Mouse (Mus musculus): Measurements from ENCODE around the gene Lgals12. TPM values are rescaled to one million over a fixed set of nuclear protein-coding genes. Genes with fewer than 3 reads are reported as not detected.

Gene Lgals12
- total RNA-seq, 1 experiment: 0.45 TPM

DNA sequence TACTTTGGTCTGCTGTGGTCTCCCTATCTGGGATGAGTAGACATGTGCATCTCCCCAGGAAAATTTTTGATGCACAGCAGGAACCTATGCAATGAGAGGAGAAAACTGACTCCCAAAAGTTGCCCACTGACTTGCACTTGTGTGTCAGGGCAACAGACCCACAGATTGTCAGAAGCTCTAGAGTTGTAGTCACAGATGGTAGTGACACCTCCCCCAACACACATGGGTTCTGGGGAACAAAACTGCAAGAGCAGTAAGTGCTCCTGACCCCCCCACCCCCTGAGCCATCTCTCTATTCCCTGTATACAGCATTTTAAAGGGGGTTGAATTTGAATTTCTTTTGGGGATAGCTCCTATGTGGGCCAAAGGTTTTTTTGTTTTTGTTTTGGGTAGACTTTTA, 16.2 kb downstream of the Lgals12 start:
- no peak for DNase-seq (ENCODE audit: low read depth, low spot score)
- in situ Hi-C loops (cut with MboI; ENCODE audit: low sequenced_read_pairs in 2 of 2, unreplicated experiment in 2 of 2): no loop called here
- no peaks in the 10 kb centered on the region for H3K36me3 ChIP-seq (ENCODE audit: control insufficient read depth, insufficient read depth, low read length, poor library complexity, severe bottlenecking)
- no peak for TF ChIP-seq HCFC1 (IDR thresholded peaks at IDR 0.05; ENCODE audit: borderline replicate concordance, insufficient read depth, low read length)
- H3K27ac ChIP-seq (ENCODE audit: insufficient read depth, low read depth, low read length, poor library complexity, severe bottlenecking): no peak overlapping the region
- no peak overlapping the region for H3K4me3 ChIP-seq (ENCODE audit: insufficient read depth in 1 of 2, low read depth in 1 of 2, low read length in 2 of 2, poor library complexity in 1 of 2, severe bottlenecking in 1 of 2)
- no peak overlapping the region for H3K9ac ChIP-seq (ENCODE audit: insufficient read depth, low read depth, low read length, poor library complexity, severe bottlenecking)
- H3K4me1 ChIP-seq (ENCODE audit: control insufficient read depth in 2 of 2, insufficient read depth in 2 of 2, low read length in 2 of 2, poor library complexity in 1 of 2): no peaks in the 10 kb centered on the region
- H3K9me3 ChIP-seq (ENCODE audit: control insufficient read depth, insufficient read depth, low read depth, low read length): no peaks in the 10 kb centered on the region

DNA sequence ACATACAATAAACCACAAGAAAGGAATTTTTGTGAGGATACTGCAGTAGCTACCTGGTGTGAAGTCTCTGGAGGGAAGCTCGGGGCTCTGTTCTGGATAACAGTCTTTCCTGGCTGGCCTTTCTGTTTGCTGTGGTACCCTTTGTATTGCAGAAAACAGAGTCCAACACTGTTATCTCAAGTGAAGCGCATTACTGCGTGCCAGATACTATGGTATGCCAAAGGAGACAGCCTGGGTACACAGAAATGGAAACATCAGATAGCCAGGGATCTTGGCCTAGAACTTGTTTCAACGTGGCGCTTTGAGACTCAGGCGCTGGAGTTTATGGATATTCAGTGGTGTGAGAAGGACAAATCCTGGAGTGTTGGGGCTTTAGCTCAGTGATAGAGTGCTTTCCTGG, 21.2 kb downstream of the Lgals12 start:
- Histone ChIP-seq H3K4me3 (ENCODE audit: insufficient read depth in 1 of 2, low read depth in 1 of 2, low read length in 2 of 2, poor library complexity in 1 of 2, severe bottlenecking in 1 of 2) (no peak overlapping the region), H3K4me1 (ENCODE audit: control insufficient read depth in 2 of 2, insufficient read depth in 2 of 2, low read length in 2 of 2, poor library complexity in 1 of 2) (peaks cover 21% of the 10 kb centered on the region in 2 experiments), H3K9ac (ENCODE audit: insufficient read depth, low read depth, low read length, poor library complexity, severe bottlenecking) (no peak overlapping the region), H3K36me3 (ENCODE audit: control insufficient read depth, insufficient read depth, low read length, poor library complexity, severe bottlenecking) (no peaks in the 10 kb centered on the region), H3K27ac (ENCODE audit: insufficient read depth, low read depth, low read length, poor library complexity, severe bottlenecking) (no peak overlapping the region), H3K9me3 (ENCODE audit: control insufficient read depth, insufficient read depth, low read depth, low read length) (no peaks in the 10 kb centered on the region)
- TF ChIP-seq MAFK (IDR thresholded peaks at IDR 0.05; ENCODE audit: insufficient read depth, low read depth, low read length) (no peak), ZC3H11A (IDR thresholded peaks at IDR 0.05; ENCODE audit: borderline replicate concordance, low read depth, low read length) (no peak), CHD2 (IDR thresholded peaks at IDR 0.05; ENCODE audit: low read depth, low read length) (no peak), HCFC1 (IDR thresholded peaks at IDR 0.05; ENCODE audit: borderline replicate concordance, insufficient read depth, low read length) (no peak), ZNF384 (IDR thresholded peaks at IDR 0.05; ENCODE audit: low read depth, low read length) (no peak)
- DNase-seq (ENCODE audit: low read depth, low spot score): no peak
- in situ Hi-C loops (cut with MboI; ENCODE audit: low sequenced_read_pairs in 2 of 2, unreplicated experiment in 2 of 2): no loop called here

DNA sequence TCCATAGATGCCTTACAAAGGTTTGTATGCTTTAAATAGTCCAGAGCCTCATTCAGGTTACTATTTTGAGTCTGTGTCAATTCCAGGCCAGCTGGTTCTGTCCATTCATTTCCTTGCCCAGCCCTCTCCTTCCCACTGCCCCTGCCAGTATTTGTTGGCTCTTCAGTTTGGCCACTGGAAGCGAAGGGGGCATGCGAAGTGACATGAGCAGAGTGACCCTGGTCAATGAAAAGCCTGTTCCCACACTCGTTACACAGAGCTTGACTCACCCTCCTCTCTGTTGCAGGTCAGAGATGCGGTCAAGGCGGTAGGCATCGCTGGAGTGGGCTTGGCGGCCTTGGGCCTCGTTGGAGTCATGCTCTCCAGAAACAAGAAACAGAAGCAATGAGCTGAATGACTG, 21.7 kb downstream of the Lgals12 start:
- Histone ChIP-seq H3K9me3 (ENCODE audit: control insufficient read depth, insufficient read depth, low read depth, low read length) (no peaks in the 10 kb centered on the region), H3K27ac (ENCODE audit: insufficient read depth, low read depth, low read length, poor library complexity, severe bottlenecking) (no peak overlapping the region; the same call in 1 of the 2 replicates), H3K9ac (ENCODE audit: insufficient read depth, low read depth, low read length, poor library complexity, severe bottlenecking) (no peak overlapping the region), H3K36me3 (ENCODE audit: control insufficient read depth, insufficient read depth, low read length, poor library complexity, severe bottlenecking) (no peaks in the 10 kb centered on the region), H3K4me3 (ENCODE audit: insufficient read depth in 1 of 2, low read depth in 1 of 2, low read length in 2 of 2, poor library complexity in 1 of 2, severe bottlenecking in 1 of 2) (no peak overlapping the region), H3K4me1 (ENCODE audit: control insufficient read depth in 2 of 2, insufficient read depth in 2 of 2, low read length in 2 of 2, poor library complexity in 1 of 2) (peaks cover 21 to 24% of the 10 kb centered on the region in 2 experiments)
- in situ Hi-C loops (cut with MboI; ENCODE audit: low sequenced_read_pairs in 2 of 2, unreplicated experiment in 2 of 2): no loop called here
- no peak for DNase-seq (ENCODE audit: low read depth, low spot score)
- no peak for TF ChIP-seq MAFK (IDR thresholded peaks at IDR 0.05; ENCODE audit: insufficient read depth, low read depth, low read length)
- no peak for TF ChIP-seq ZC3H11A (IDR thresholded peaks at IDR 0.05; ENCODE audit: borderline replicate concordance, low read depth, low read length)
- no peak for TF ChIP-seq ZNF384 (IDR thresholded peaks at IDR 0.05; ENCODE audit: low read depth, low read length)
- no peak for TF ChIP-seq HCFC1 (IDR thresholded peaks at IDR 0.05; ENCODE audit: borderline replicate concordance, insufficient read depth, low read length)
- TF ChIP-seq CHD2 (IDR thresholded peaks at IDR 0.05; ENCODE audit: low read depth, low read length): no peak

DNA sequence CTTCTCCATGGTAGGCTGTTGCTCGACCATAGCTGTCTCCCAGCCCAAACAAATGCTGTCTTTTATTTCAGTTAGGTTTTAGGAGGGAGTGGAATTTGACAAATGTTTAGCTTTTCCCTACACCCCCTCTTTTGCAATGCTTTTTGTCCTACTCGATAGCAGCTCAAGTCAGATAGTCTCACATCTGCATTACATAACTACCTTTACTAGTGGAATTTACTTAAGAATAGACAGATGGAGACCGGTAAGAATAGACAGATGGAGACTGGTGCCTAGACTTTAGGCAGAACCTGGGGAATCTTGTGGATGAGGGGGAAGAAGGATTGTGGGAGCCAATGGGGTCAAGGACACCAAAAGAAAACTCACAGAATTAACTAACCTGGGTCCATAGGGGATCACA, 23.4 kb downstream of the Lgals12 start:
- in situ Hi-C loops (cut with MboI; ENCODE audit: low sequenced_read_pairs in 2 of 2, unreplicated experiment in 2 of 2): no loop called here
- H3K9me3 ChIP-seq (ENCODE audit: control insufficient read depth, insufficient read depth, low read depth, low read length): no peaks in the 10 kb centered on the region
- no peak for TF ChIP-seq ZC3H11A (IDR thresholded peaks at IDR 0.05; ENCODE audit: borderline replicate concordance, low read depth, low read length)
- TF ChIP-seq CHD2 (IDR thresholded peaks at IDR 0.05; ENCODE audit: low read depth, low read length): no peak
- no peak for TF ChIP-seq MAFK (IDR thresholded peaks at IDR 0.05; ENCODE audit: insufficient read depth, low read depth, low read length)
- no peak for TF ChIP-seq HCFC1 (IDR thresholded peaks at IDR 0.05; ENCODE audit: borderline replicate concordance, insufficient read depth, low read length)
- TF ChIP-seq ZNF384 (IDR thresholded peaks at IDR 0.05; ENCODE audit: low read depth, low read length): no peak
- no peaks in the 10 kb centered on the region for H3K36me3 ChIP-seq (ENCODE audit: control insufficient read depth, insufficient read depth, low read length, poor library complexity, severe bottlenecking)
- peak overlapping the region in 1 of 2 experiments; percentile 34; a peak in 2 of 4 replicates for H3K4me3 ChIP-seq (ENCODE audit: insufficient read depth in 1 of 2, low read depth in 1 of 2, low read length in 2 of 2, poor library complexity in 1 of 2, severe bottlenecking in 1 of 2)
- peak overlapping the region; percentile 17; the same call in 1 of the 2 replicates for H3K9ac ChIP-seq (ENCODE audit: insufficient read depth, low read depth, low read length, poor library complexity, severe bottlenecking)
- no peak for DNase-seq (ENCODE audit: low read depth, low spot score)
- peak overlapping the region; percentile 99 for H3K27ac ChIP-seq (ENCODE audit: insufficient read depth, low read depth, low read length, poor library complexity, severe bottlenecking)
- H3K4me1 ChIP-seq (ENCODE audit: control insufficient read depth in 2 of 2, insufficient read depth in 2 of 2, low read length in 2 of 2, poor library complexity in 1 of 2): peaks cover 21 to 24% of the 10 kb centered on the region in 2 experiments

- in situ Hi-C loops (cut with MboI; ENCODE audit: low sequenced_read_pairs in 2 of 2, unreplicated experiment in 2 of 2): no loop called here
- DNase-seq (ENCODE audit: low read depth, low spot score): peak; percentile 83
- TF ChIP-seq ZNF384 (IDR thresholded peaks at IDR 0.05; ENCODE audit: low read depth, low read length): no peak
- TF ChIP-seq ZC3H11A (IDR thresholded peaks at IDR 0.05; ENCODE audit: borderline replicate concordance, low read depth, low read length): no peak
- no peak for TF ChIP-seq CHD2 (IDR thresholded peaks at IDR 0.05; ENCODE audit: low read depth, low read length)
- no peak for TF ChIP-seq MAFK (IDR thresholded peaks at IDR 0.05; ENCODE audit: insufficient read depth, low read depth, low read length)
- peak; percentile 50; the same call in 1 of the 2 replicates for TF ChIP-seq HCFC1 (IDR thresholded peaks at IDR 0.05; ENCODE audit: borderline replicate concordance, insufficient read depth, low read length)
- peak overlapping the region; percentile 44; the same call in 1 of the 2 replicates for H3K9ac ChIP-seq (ENCODE audit: insufficient read depth, low read depth, low read length, poor library complexity, severe bottlenecking)
- no peaks in the 10 kb centered on the region for H3K9me3 ChIP-seq (ENCODE audit: control insufficient read depth, insufficient read depth, low read depth, low read length)
- no peaks in the 10 kb centered on the region for H3K36me3 ChIP-seq (ENCODE audit: control insufficient read depth, insufficient read depth, low read length, poor library complexity, severe bottlenecking)
- H3K27ac ChIP-seq (ENCODE audit: insufficient read depth, low read depth, low read length, poor library complexity, severe bottlenecking): peak overlapping the region; percentile 99
- peaks cover 21 to 24% of the 10 kb centered on the region in 2 experiments for H3K4me1 ChIP-seq (ENCODE audit: control insufficient read depth in 2 of 2, insufficient read depth in 2 of 2, low read length in 2 of 2, poor library complexity in 1 of 2)
- peak overlapping the region; percentile 8 to 43; a peak in 3 of 4 replicates for H3K4me3 ChIP-seq (ENCODE audit: insufficient read depth in 1 of 2, low read depth in 1 of 2, low read length in 2 of 2, poor library complexity in 1 of 2, severe bottlenecking in 1 of 2)
Measured at GRCm38 (mm10) chr19:7583101-7583500, 23.9 kb downstream of the Lgals12 start.
